Mouse (Mus musculus) erythroid progenitor cell, adult 5-6 weeks (primary cell): ENCODE results near the gene Taar7a. TPM values are rescaled to one million over a fixed set of nuclear protein-coding genes. Genes with fewer than 3 reads are reported as not detected.

Experiments used
- ATAC-seq: replicated peaks from 2 replicates; pipeline ENCODE4 v1.8.0; 2016; ENCODE audit warnings: moderate number of reproducible peaks, mild to moderate bottlenecking, moderate TSS enrichment, inconsistent platforms; ENCODE audit not compliant: poor library complexity, low FRiP score, severe bottlenecking
- total RNA-seq, 2 experiments: library from RNA; stranded (forward) in 1 of 2; stranded (reverse) in 1 of 2; fragments of 150-400 nt in 1 of 2; fragments of 186-747, 209-891 nt in 1 of 2; gene quantifications; 2 replicates each; pipeline versions ENCODE4 v1.2.3 to v1.2.4; 2015 to 2017; ENCODE audit warnings: low replicate concordance in 2 of 2

Taar7a gene
- total RNA-seq, 2 experiments from 2014 or later, result not detected

DNA sequence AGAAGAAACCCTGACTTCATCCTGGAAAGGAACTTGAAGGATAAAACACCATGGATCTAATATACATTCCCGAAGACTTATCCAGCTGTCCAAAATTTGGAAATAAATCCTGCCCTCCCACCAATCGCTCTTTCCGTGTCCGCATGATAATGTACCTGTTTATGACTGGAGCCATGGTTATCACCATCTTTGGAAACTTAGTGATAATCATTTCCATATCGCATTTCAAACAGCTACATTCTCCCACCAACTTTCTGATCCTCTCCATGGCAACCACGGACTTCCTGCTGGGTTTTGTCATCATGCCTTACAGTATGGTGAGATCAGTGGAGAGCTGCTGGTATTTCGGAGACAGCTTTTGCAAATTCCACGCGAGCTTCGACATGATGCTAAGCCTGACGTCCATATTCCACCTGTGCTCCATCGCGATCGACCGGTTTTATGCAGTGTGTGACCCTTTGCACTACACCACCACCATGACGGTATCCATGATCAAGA is 43.7 kb downstream of the Taar7a start, which contains the start of gene Taar3:
Gene Taar3, plus strand, starts transcription at position 51 of the 498 bp plus-strand sequence.
- ATAC-seq, result no peak

DNA sequence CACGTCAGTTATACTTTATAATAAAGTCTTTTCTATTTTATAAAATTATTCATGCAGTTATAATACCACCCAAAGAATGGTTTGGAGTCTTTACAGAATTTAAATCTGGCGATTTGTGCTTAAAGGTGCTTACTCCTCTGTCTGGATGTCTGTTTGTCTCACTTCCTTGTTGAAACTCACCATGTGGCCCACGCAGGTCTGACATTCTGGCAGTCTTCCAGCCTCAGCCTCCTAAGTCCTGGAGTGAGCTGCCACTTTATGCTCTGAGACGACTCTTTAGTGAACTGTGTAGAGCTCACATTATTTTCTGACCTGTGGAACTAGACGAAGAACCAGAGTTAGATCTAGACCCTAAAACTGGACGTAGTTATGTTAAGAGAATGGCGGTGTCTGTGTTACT is 45.3 kb downstream of the Taar7a start:
- no peak for ATAC-seq

DNA sequence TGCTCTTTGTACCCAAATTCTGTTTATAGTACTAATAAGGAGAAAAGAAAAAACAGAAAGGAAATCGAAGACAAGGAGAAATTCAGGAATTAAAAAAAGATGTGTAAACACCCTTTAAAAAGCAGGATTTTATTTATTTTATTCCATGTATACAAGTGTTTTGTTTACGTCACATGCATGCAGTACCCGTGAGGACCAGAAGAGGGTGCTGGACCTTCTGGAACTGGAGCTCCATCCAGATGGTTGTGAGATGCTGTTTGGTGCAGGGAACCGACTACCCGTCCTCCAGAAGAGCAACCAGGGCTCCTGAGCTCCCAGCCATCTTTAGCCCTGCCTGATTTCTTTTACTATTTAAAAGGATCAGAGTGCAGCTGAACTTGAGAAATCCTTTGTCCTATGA is 50.8 kb downstream of the Taar7a start:
- ATAC-seq, result no peak

Other genes starting within 250 kb of the Taar7a start
- 1,496 and 1,704 TPM in 2 replicates for gene Rps12, start 206.2 kb downstream of the Taar7a start, total RNA-seq (2015; ENCODE audit: low replicate concordance)
- gene Rps12, start 206.2 kb downstream of the Taar7a start, total RNA-seq (2017; ENCODE audit: low replicate concordance), result 275 and 669 TPM in 2 replicates
- 0.36 TPM in 1 of 2 replicates, not detected in the other for gene Slc18b1, start 196.5 kb downstream of the Taar7a start, total RNA-seq (2015; ENCODE audit: low replicate concordance)
- not detected in 2 replicates for gene Slc18b1, start 196.5 kb downstream of the Taar7a start, total RNA-seq (2017; ENCODE audit: low replicate concordance)
- 5.4 TPM in 1 of 2 replicates, not detected in the other for gene Vnn3, start 142.0 kb downstream of the Taar7a start, total RNA-seq (2015; ENCODE audit: low replicate concordance)
- gene Vnn3, start 142.0 kb downstream of the Taar7a start, total RNA-seq (2017; ENCODE audit: low replicate concordance), result not detected in 2 replicates
- not detected in 2 replicates for gene Vnn1, start 98.8 kb downstream of the Taar7a start, total RNA-seq (2015; ENCODE audit: low replicate concordance)
- gene Vnn1, start 98.8 kb downstream of the Taar7a start, total RNA-seq (2017; ENCODE audit: low replicate concordance), result not detected in 2 replicates
- gene Taar1, start 73.1 kb downstream of the Taar7a start, total RNA-seq (2015; ENCODE audit: low replicate concordance), result not detected in 2 replicates
- not detected in 2 replicates for gene Taar1, start 73.1 kb downstream of the Taar7a start, total RNA-seq (2017; ENCODE audit: low replicate concordance)
- not detected in 2 replicates for gene Taar2, start 54.9 kb downstream of the Taar7a start, total RNA-seq (2015; ENCODE audit: low replicate concordance)
- not detected in 2 replicates for gene Taar2, start 54.9 kb downstream of the Taar7a start, total RNA-seq (2017; ENCODE audit: low replicate concordance)
- gene Taar3, start 43.9 kb downstream of the Taar7a start, total RNA-seq (2015; ENCODE audit: low replicate concordance), result not detected in 2 replicates
- gene Taar3, start 43.9 kb downstream of the Taar7a start, total RNA-seq (2017; ENCODE audit: low replicate concordance), result not detected in 2 replicates
- not detected in 2 replicates for gene Taar4, start 33.0 kb downstream of the Taar7a start, total RNA-seq (2015; ENCODE audit: low replicate concordance)
- not detected in 2 replicates for gene Taar4, start 33.0 kb downstream of the Taar7a start, total RNA-seq (2017; ENCODE audit: low replicate concordance)
- not detected in 2 replicates for gene Taar5, start 22.8 kb downstream of the Taar7a start, total RNA-seq (2015; ENCODE audit: low replicate concordance)
- gene Taar5, start 22.8 kb downstream of the Taar7a start, total RNA-seq (2017; ENCODE audit: low replicate concordance), result not detected in 2 replicates
- not detected in 2 replicates for gene Taar6, start 7.8 kb downstream of the Taar7a start, total RNA-seq (2015; ENCODE audit: low replicate concordance)
- not detected in 2 replicates for gene Taar6, start 7.8 kb downstream of the Taar7a start, total RNA-seq (2017; ENCODE audit: low replicate concordance)
- not detected in 2 replicates for gene Taar7b, start 6.5 kb upstream of the Taar7a start, total RNA-seq (2015; ENCODE audit: low replicate concordance)
- not detected in 2 replicates for gene Taar7b, start 6.5 kb upstream of the Taar7a start, total RNA-seq (2017; ENCODE audit: low replicate concordance)
- not detected in 2 replicates for gene Taar7d, start 33.7 kb upstream of the Taar7a start, total RNA-seq (2015; ENCODE audit: low replicate concordance)
- gene Taar7d, start 33.7 kb upstream of the Taar7a start, total RNA-seq (2017; ENCODE audit: low replicate concordance), result not detected in 2 replicates
- not detected in 2 replicates for gene Taar7e, start 44.1 kb upstream of the Taar7a start, total RNA-seq (2015; ENCODE audit: low replicate concordance)
- gene Taar7e, start 44.1 kb upstream of the Taar7a start, total RNA-seq (2017; ENCODE audit: low replicate concordance), result not detected in 2 replicates
- gene Taar7f, start 56.0 kb upstream of the Taar7a start, total RNA-seq (2015; ENCODE audit: low replicate concordance), result not detected in 2 replicates
- gene Taar7f, start 56.0 kb upstream of the Taar7a start, total RNA-seq (2017; ENCODE audit: low replicate concordance), result not detected in 2 replicates
- gene Taar8a, start 83.0 kb upstream of the Taar7a start, total RNA-seq (2015; ENCODE audit: low replicate concordance), result not detected in 2 replicates
- gene Taar8a, start 83.0 kb upstream of the Taar7a start, total RNA-seq (2017; ENCODE audit: low replicate concordance), result not detected in 2 replicates
- not detected in 2 replicates for gene Taar8b, start 98.8 kb upstream of the Taar7a start, total RNA-seq (2015; ENCODE audit: low replicate concordance)
- gene Taar8b, start 98.8 kb upstream of the Taar7a start, total RNA-seq (2017; ENCODE audit: low replicate concordance), result not detected in 2 replicates
- gene Taar8c, start 108.4 kb upstream of the Taar7a start, total RNA-seq (2015; ENCODE audit: low replicate concordance), result not detected in 2 replicates
- not detected in 2 replicates for gene Taar8c, start 108.4 kb upstream of the Taar7a start, total RNA-seq (2017; ENCODE audit: low replicate concordance)
- not detected in 2 replicates for gene Taar9, start 116.1 kb upstream of the Taar7a start, total RNA-seq (2015; ENCODE audit: low replicate concordance)
- gene Taar9, start 116.1 kb upstream of the Taar7a start, total RNA-seq (2017; ENCODE audit: low replicate concordance), result not detected in 2 replicates
- gene Stx7, start 155.8 kb upstream of the Taar7a start, total RNA-seq (2015; ENCODE audit: low replicate concordance), result 10.8 and 21.4 TPM in 2 replicates
- gene Stx7, start 155.8 kb upstream of the Taar7a start, total RNA-seq (2017; ENCODE audit: low replicate concordance), result 30.8 and 35.2 TPM in 2 replicates
- gene Moxd1, start 230.0 kb upstream of the Taar7a start, total RNA-seq (2015; ENCODE audit: low replicate concordance), result not detected in 2 replicates
- not detected in 2 replicates for gene Moxd1, start 230.0 kb upstream of the Taar7a start, total RNA-seq (2017; ENCODE audit: low replicate concordance)